Mouse (Mus musculus): ENCODE measurements at regions not wholly inside any gene's neighbourhood (a gene's known extent, or its start where the extent isn't known, plus 50 kb on each side); places are given as distances from the start of the nearest gene placed in this dataset.

GRCm38 (mm10) chr1:42636558-42636957 is 59.0 kb upstream of the Pou3f3 start:
- TF ChIP-seq MYOD1 (IDR thresholded peaks at IDR 0.05; ENCODE audit: control insufficient read depth in 1 of 3, insufficient read length in 2 of 3, low read depth in 2 of 3) (no peak), POLR2AphosphoS2 (IDR thresholded peaks at IDR 0.05; ENCODE audit: insufficient read length, low read depth) (no peak), SRF (IDR thresholded peaks at IDR 0.05; ENCODE audit: control insufficient read depth, insufficient read length, low read depth) (no peak), POLR2A (IDR thresholded peaks at IDR 0.05; ENCODE audit: insufficient read length, low read depth) (no peak), MYOG (IDR thresholded peaks at IDR 0.05; ENCODE audit: control insufficient read depth in 1 of 3, insufficient read depth in 1 of 3, insufficient read length in 2 of 3, low read depth in 2 of 3) (no peak), REST (IDR thresholded peaks at IDR 0.05; ENCODE audit: insufficient read depth, insufficient read length) (no peak), TCF12 (IDR thresholded peaks at IDR 0.05; ENCODE audit: insufficient read depth, poor library complexity, severe bottlenecking) (no peak), TCF3 (IDR thresholded peaks at IDR 0.05; ENCODE audit: insufficient read length, low read depth) (no peak), USF1 (IDR thresholded peaks at IDR 0.05; ENCODE audit: low read depth) (no peak), MAX (IDR thresholded peaks at IDR 0.05; ENCODE audit: low read depth) (no peak), E2F4 (IDR thresholded peaks at IDR 0.05; ENCODE audit: insufficient read depth) (no peak), CEBPB (IDR thresholded peaks at IDR 0.05; ENCODE audit: insufficient read depth, poor library complexity, severe bottlenecking) (no peak)
- Histone ChIP-seq H3K36me3 (ENCODE audit: control insufficient read depth, insufficient read depth) (no peaks in the 10 kb centered on the region), H3K79me2 (ENCODE audit: control insufficient read depth, insufficient read depth) (no peaks in the 10 kb centered on the region), H3K4me2 (ENCODE audit: low read depth) (no peak overlapping the region), H3ac (ENCODE audit: control insufficient read depth, insufficient read length) (no peak overlapping the region), H3K27me3 (ENCODE audit: control insufficient read depth, insufficient read depth, insufficient read length) (no peaks in the 10 kb centered on the region), H3K4me3 (no peak overlapping the region)
